Mouse (Mus musculus) macrophage (primary cell): ENCODE data around the gene Adam10. TPM values are rescaled to one million over a fixed set of nuclear protein-coding genes. Genes with fewer than 3 reads are reported as not detected.
A peak's percentile ranks its signal among the peaks of the same experiment; 100 is the strongest.

ENCODE experiments used
- H3K27ac ChIP-seq: fragments of 350-480 bp; formaldehyde crosslinking; 2 replicates; pipeline ENCODE4 v1.9.0; 2021
- H3K36me3 ChIP-seq: fragments of 350-480 bp; formaldehyde crosslinking; 2 replicates; pipeline ENCODE4 v1.9.0; 2021; ENCODE audit errors: inconsistent target
- H3K4me3 ChIP-seq: fragments of 350-480 bp; formaldehyde crosslinking; 2 replicates; pipeline ENCODE4 v1.9.0; 2021; ENCODE audit errors: inconsistent target
- H3K79me2 ChIP-seq: fragments of 350-480 bp; formaldehyde crosslinking; 2 replicates; pipeline ENCODE4 v1.9.0; 2021; ENCODE audit errors: inconsistent target
- WGBS: methylation state at CpG from one replicate; pipeline ENCODE4 v1.1.7; 2026; ENCODE audit warnings: inconsistent platforms; ENCODE audit not compliant: missing documents; 5-methylcytosine and 5-hydroxymethylcytosine counted together
- polyA plus RNA-seq: library from polyadenylated mRNA; stranded (reverse); fragments of 250-400 nt; gene quantifications from 3 replicates; pipeline ENCODE4 v1.2.4, GENCODE M21; 2018; ENCODE audit warnings: inconsistent platforms

Adam10 gene
- polyA plus RNA-seq, 1 experiment from 2014 or later: 76.3 TPM

- H3K79me2 ChIP-seq: no peaks in the 10 kb centered on the region
- H3K36me3 ChIP-seq: no peaks in the 10 kb centered on the region
- 85% methylated on average over 16 of the region's 16 CpGs for WGBS
- no peak overlapping the region for H3K27ac ChIP-seq
- H3K4me3 ChIP-seq: no peak overlapping the region
These were observed 13.2 kb upstream of the Adam10 start for GRCm38 (mm10) chr9:70665372-70666145.

- Histone ChIP-seq H3K27ac (no peak overlapping the region), H3K4me3 (no peak overlapping the region), H3K79me2 (no peaks in the 10 kb centered on the region), H3K36me3 (no peaks in the 10 kb centered on the region)
- WGBS: 56% methylated on average over 6 of the region's 7 CpGs
These were observed 12.0 kb upstream of the Adam10 start for GRCm38 (mm10) chr9:70666811-70667210.

GRCm38 (mm10) chr9:70668048-70668447 lies 10.7 kb upstream of the Adam10 start:
- Histone ChIP-seq H3K79me2 (no peaks in the 10 kb centered on the region), H3K36me3 (no peaks in the 10 kb centered on the region), H3K27ac (no peak overlapping the region), H3K4me3 (no peak overlapping the region)

GRCm38 (mm10) chr9:70669197-70669596 lies 9.6 kb upstream of the Adam10 start:
- 86% methylated on average over 2 of the region's 2 CpGs for WGBS
- Histone ChIP-seq H3K4me3 (no peak overlapping the region), H3K36me3 (no peaks in the 10 kb centered on the region), H3K27ac (no peak overlapping the region), H3K79me2 (no peaks in the 10 kb centered on the region)

GRCm38 (mm10) chr9:70670381-70670780 lies 8.4 kb upstream of the Adam10 start:
- no peaks in the 10 kb centered on the region for H3K36me3 ChIP-seq
- no peak overlapping the region for H3K27ac ChIP-seq

GRCm38 (mm10) chr9:70671278-70671677 lies 7.5 kb upstream of the Adam10 start:
- Histone ChIP-seq H3K36me3 (no peaks in the 10 kb centered on the region), H3K4me3 (no peak overlapping the region), H3K79me2 (no peaks in the 10 kb centered on the region), H3K27ac (no peak overlapping the region)
- WGBS: 42% methylated on average over 6 of the region's 6 CpGs

More at GRCm38 (mm10) chr9:70670381-70670780, 8.4 kb upstream of the Adam10 start:
- H3K79me2 ChIP-seq: no peaks in the 10 kb centered on the region
- WGBS: 93% methylated on average over 5 of the region's 6 CpGs
- H3K4me3 ChIP-seq: no peak overlapping the region

- H3K4me3 ChIP-seq: no peak overlapping the region
- WGBS: 17% methylated on average over 10 of the region's 10 CpGs
- no peaks in the 10 kb centered on the region for H3K79me2 ChIP-seq
- H3K36me3 ChIP-seq: no peaks in the 10 kb centered on the region
- H3K27ac ChIP-seq: no peak overlapping the region
These were observed 6.8 kb upstream of the Adam10 start for GRCm38 (mm10) chr9:70671772-70672579.

- Histone ChIP-seq H3K36me3 (no peaks in the 10 kb centered on the region), H3K27ac (no peak overlapping the region), H3K4me3 (no peak overlapping the region), H3K79me2 (no peaks in the 10 kb centered on the region)
- WGBS: 84% methylated on average over 4 of the region's 4 CpGs
These were observed 5.1 kb upstream of the Adam10 start for GRCm38 (mm10) chr9:70673656-70674055.

- WGBS: 67% methylated on average over 3 of the region's 4 CpGs
- peaks cover 6% of the 10 kb centered on the region for H3K79me2 ChIP-seq
- no peaks in the 10 kb centered on the region for H3K36me3 ChIP-seq
- H3K27ac ChIP-seq: no peak overlapping the region
- no peak overlapping the region for H3K4me3 ChIP-seq
These were observed 3.7 kb upstream of the Adam10 start for GRCm38 (mm10) chr9:70675117-70675516.

GRCm38 (mm10) chr9:70675961-70676360 lies 2.8 kb upstream of the Adam10 start:
- Histone ChIP-seq H3K27ac (no peak overlapping the region), H3K36me3 (no peaks in the 10 kb centered on the region), H3K4me3 (no peak overlapping the region), H3K79me2 (peaks cover 15% of the 10 kb centered on the region)
- 84% methylated on average over 5 of the region's 5 CpGs for WGBS

GRCm38 (mm10) chr9:70679132-70680091 lies 615 bp downstream of the Adam10 start:
- under 1% methylated on average over 100 of the region's 103 CpGs for WGBS
- Histone ChIP-seq H3K27ac (peak overlapping the region; percentile 40), H3K79me2 (peaks cover 49% of the 10 kb centered on the region), H3K4me3 (peak overlapping the region; percentile 74), H3K36me3 (no peaks in the 10 kb centered on the region)

GRCm38 (mm10) chr9:70682202-70682601 lies 3.4 kb downstream of the Adam10 start:
- 54% methylated on average over 1 of the region's 1 CpGs for WGBS
- H3K4me3 ChIP-seq: no peak overlapping the region
- H3K27ac ChIP-seq: no peak overlapping the region

GRCm38 (mm10) chr9:70688301-70688968 lies 9.6 kb downstream of the Adam10 start:
- no peaks in the 10 kb centered on the region for H3K36me3 ChIP-seq
- WGBS: 88% methylated on average over 2 of the region's 2 CpGs
- peaks cover 100% of the 10 kb centered on the region for H3K79me2 ChIP-seq
- H3K4me3 ChIP-seq: no peak overlapping the region
- H3K27ac ChIP-seq: no peak overlapping the region

More at GRCm38 (mm10) chr9:70682202-70682601, 3.4 kb downstream of the Adam10 start:
- H3K79me2 ChIP-seq: peaks cover 77% of the 10 kb centered on the region
- H3K36me3 ChIP-seq: no peaks in the 10 kb centered on the region

GRCm38 (mm10) chr9:70689926-70690325 lies 11.1 kb downstream of the Adam10 start:
- H3K4me3 ChIP-seq: no peak overlapping the region
- H3K27ac ChIP-seq: no peak overlapping the region
- WGBS: 35% methylated on average over 3 of the region's 3 CpGs
- H3K79me2 ChIP-seq: peaks cover 100% of the 10 kb centered on the region
- no peaks in the 10 kb centered on the region for H3K36me3 ChIP-seq
